Mouse (Mus musculus) stomach, embryonic 14.5 days (tissue): ENCODE measurements around the gene Tatdn2. TPM values are rescaled to one million over a fixed set of nuclear protein-coding genes. Genes with fewer than 3 reads are reported as not detected.

Experiments
- microRNA-seq: library from miRNA; unstranded; fragments of <30 nt; microRNA quantifications from one replicate; pipeline ENCODE4, GENCODE M21; 2016
- polyA plus RNA-seq: library from polyadenylated mRNA; unstranded; fragments of >200 nt; fragmentation: Nextera tagmentation; extraction: Ambion mirVana; gene quantifications from 2 replicates; pipeline ENCODE4 v1.2.1, GENCODE M21; 2014

Tatdn2 gene
- polyA plus RNA-seq, 1 experiment from 2014 or later = 1.4 TPM

Small RNAs within 50 kb of the gene (microRNA-seq; reads per million reads assigned to microRNA genes)
- gene Mir7042 = 1.0 reads per million

Other genes starting within 250 kb of the Tatdn2 start
- gene Il17re, start 238.6 kb upstream of the Tatdn2 start, polyA plus RNA-seq = 19.0 and 19.8 TPM in 2 replicates
- gene Il17rc, start 225.6 kb upstream of the Tatdn2 start, polyA plus RNA-seq = 10.6 and 12.9 TPM in 2 replicates
- 16.0 and 20.5 TPM in 2 replicates for gene Creld1, start 213.8 kb upstream of the Tatdn2 start, polyA plus RNA-seq
- 0.48 and 0.61 TPM in 2 replicates for gene Prrt3, start 195.1 kb upstream of the Tatdn2 start, polyA plus RNA-seq
- gene Emc3, start 165.4 kb upstream of the Tatdn2 start, polyA plus RNA-seq = 84.8 and 94.9 TPM in 2 replicates
- 12.3 and 13.8 TPM in 2 replicates for gene Fancd2, start 165.4 kb upstream of the Tatdn2 start, polyA plus RNA-seq
- gene Fancd2os, start 96.3 kb upstream of the Tatdn2 start, polyA plus RNA-seq = 0.28 and 0.82 TPM in 2 replicates
- gene Brk1, start 92.3 kb upstream of the Tatdn2 start, polyA plus RNA-seq = 244 and 245 TPM in 2 replicates
- 43.5 and 50.5 TPM in 2 replicates for gene Vhl, start 73.1 kb upstream of the Tatdn2 start, polyA plus RNA-seq
- gene Irak2, start 58.6 kb upstream of the Tatdn2 start, polyA plus RNA-seq = 6.3 and 7.4 TPM in 2 replicates
- gene Ghrl, start 22.8 kb downstream of the Tatdn2 start, polyA plus RNA-seq = 8.1 and 10.2 TPM in 2 replicates
- gene Sec13, start 43.7 kb downstream of the Tatdn2 start, polyA plus RNA-seq = 260 and 268 TPM in 2 replicates